Mouse (Mus musculus): ENCODE measurements at regions not wholly inside any gene's neighbourhood (a gene's known extent, or its start where the extent isn't known, plus 50 kb on each side); places are given as distances from the start of the nearest gene placed in this dataset.

DNA sequence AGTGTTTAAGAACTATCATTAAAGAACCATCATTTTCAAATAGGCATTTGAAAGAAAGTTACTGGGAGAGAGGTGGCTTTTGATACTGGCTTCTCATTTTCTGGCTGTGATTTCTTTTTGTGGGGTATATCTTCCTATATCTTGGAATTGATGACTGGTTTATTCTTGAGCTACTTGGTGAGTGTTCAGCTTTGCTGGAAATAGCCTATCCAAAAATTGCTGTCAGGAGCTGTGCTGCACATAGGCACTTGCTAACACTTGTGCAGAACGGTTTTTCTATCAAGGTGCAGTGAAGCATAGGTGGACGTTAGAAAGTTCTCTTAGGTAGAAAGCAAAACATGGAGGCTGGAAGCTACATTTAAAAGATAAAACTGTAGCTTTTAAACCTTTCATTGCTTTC, 108.9 kb upstream of the Tmem72 start:
- no peak overlapping the region for H3K4me3 ChIP-seq (replicated peaks; ENCODE audit: insufficient read depth, low read depth, low read length)
- WGBS = 80% methylated on average over 2 of the region's 2 CpGs
- TF ChIP-seq POLR2A (IDR thresholded peaks at IDR 0.05; ENCODE audit: borderline replicate concordance, insufficient read depth, low read length) (no peak), CTCF (IDR thresholded peaks at IDR 0.05; ENCODE audit: borderline replicate concordance, insufficient read depth, low read depth, low read length) (no peak)
- DNase-seq = no peak
- H3K4me1 ChIP-seq (ENCODE audit: control insufficient read depth, insufficient read depth, low read length) = no peaks in the 10 kb centered on the region
- H3K27me3 ChIP-seq (ENCODE audit: control insufficient read depth, insufficient read depth, low read length) = no peaks in the 10 kb centered on the region
- no peak overlapping the region for H3K27ac ChIP-seq (ENCODE audit: insufficient read depth, low read length)

DNA sequence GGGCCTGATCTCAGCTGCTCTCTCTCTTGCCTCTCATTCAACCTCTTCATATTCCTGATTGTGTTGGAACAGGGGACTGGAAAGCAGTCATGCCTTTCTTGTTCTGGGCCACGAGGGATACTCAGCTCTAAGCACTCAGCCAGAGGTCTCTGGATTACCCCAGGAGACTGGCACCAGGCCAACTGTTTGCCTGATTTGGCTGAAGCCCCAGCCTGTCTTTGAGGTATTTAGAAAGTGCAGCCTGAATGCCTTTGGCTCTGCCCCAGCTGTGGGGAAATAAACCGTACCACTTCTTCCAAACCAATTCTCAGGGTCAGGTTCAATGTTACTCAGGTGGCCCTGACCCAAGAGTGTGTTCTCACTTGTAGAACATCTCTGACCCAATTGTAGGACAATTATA, 112.6 kb upstream of the Tmem72 start:
- DNase-seq = peak; percentile 10 to 21
- TF ChIP-seq POLR2A (IDR thresholded peaks at IDR 0.05; ENCODE audit: borderline replicate concordance, insufficient read depth, low read length) = no peak
- Histone ChIP-seq H3K27ac (ENCODE audit: insufficient read depth, low read length) (no peak overlapping the region), H3K4me1 (ENCODE audit: control insufficient read depth, insufficient read depth, low read length) (no peaks in the 10 kb centered on the region), H3K4me3 (replicated peaks; ENCODE audit: insufficient read depth, low read depth, low read length) (no peak overlapping the region), H3K27me3 (ENCODE audit: control insufficient read depth, insufficient read depth, low read length) (no peaks in the 10 kb centered on the region)
- 13% methylated on average over 2 of the region's 2 CpGs for whole genome bisulfite sequencing

DNA sequence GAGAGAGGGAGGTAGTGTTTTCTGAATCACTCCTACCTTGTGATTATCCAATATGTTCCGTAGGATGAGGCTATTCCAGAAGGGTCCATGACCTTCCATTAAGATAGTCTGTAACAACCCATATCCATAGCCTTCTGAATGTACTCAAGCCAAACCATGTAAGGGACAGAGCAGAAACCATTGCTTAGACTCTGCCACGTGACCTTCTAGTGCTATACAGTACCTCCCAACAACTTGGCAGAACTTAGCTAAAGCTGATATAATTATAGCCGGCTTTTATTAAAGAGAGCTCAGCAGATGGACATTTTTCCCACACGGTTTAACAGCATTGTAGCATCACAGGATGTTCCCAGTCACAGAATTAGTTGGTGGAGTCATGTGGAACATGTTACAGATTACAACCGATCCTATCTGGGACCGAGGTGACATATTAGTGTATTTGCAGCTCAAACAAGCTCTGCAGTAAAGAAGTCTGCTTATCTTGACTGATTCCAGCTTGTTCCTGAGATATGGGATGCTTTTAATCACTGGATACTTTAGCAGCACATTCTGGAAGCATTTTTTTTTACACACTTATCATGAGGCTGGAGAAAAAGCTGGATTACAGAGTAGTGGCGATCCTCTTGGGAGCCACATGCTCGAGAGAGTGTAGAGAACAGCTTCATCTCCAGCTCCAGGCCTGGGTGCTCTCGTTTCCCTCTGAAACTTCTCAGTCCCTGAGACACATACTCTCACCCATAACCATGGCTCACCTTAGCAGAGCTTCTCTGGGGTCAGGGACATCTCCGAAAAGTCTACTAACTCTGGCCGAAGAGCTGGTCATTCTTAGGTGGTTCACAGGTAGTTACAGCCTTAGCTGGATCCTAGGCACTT, 129.5 kb upstream of the Tmem72 start:
- no peaks in the 10 kb centered on the region for H3K27me3 ChIP-seq (ENCODE audit: control insufficient read depth, insufficient read depth, low read length)
- H3K4me1 ChIP-seq (ENCODE audit: control insufficient read depth, insufficient read depth, low read length) = no peaks in the 10 kb centered on the region
- no peak for DNase-seq
- 76% methylated on average over 11 of the region's 11 CpGs for WGBS
- H3K27ac ChIP-seq (ENCODE audit: insufficient read depth, low read length) = no peak overlapping the region
- no peak overlapping the region for H3K4me3 ChIP-seq (replicated peaks; ENCODE audit: insufficient read depth, low read depth, low read length)
- TF ChIP-seq CTCF (IDR thresholded peaks at IDR 0.05; ENCODE audit: borderline replicate concordance, insufficient read depth, low read depth, low read length) (no peak), POLR2A (IDR thresholded peaks at IDR 0.05; ENCODE audit: borderline replicate concordance, insufficient read depth, low read length) (no peak)

DNA sequence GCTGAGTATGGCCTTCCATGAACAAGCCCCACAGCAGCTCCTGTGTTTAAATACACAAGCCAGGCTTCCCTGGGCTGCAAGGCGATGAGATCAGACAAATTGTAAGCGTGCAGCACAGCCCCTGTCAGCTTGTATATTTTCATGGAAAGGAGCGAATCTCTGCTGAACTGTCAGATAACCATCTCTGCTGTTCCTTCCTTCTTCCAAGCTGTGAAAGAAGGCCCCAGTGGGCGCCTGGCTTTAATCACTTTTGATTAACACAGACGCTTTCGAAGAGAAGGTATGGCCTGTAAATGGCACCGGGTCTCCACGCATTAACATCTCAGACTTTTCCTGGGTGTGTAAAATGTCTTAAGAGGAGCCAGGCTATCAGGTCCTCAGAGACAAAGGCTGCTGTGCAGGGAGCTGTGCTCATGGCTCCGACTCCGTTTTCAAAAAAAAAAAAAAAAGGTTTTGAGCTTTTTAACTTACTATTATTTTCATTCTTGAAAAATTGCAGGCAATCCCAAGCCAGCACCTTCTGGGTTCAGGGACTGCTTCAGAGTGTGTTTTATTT, 131.9 kb upstream of the Tmem72 start:
- Histone ChIP-seq H3K4me3 (replicated peaks; ENCODE audit: insufficient read depth, low read depth, low read length) (no peak overlapping the region), H3K4me1 (ENCODE audit: control insufficient read depth, insufficient read depth, low read length) (no peaks in the 10 kb centered on the region), H3K27ac (ENCODE audit: insufficient read depth, low read length) (no peak overlapping the region), H3K27me3 (ENCODE audit: control insufficient read depth, insufficient read depth, low read length) (no peaks in the 10 kb centered on the region)
- DNase-seq = no peak
- 69% methylated on average over 10 of the region's 10 CpGs for WGBS
- TF ChIP-seq POLR2A (IDR thresholded peaks at IDR 0.05; ENCODE audit: borderline replicate concordance, insufficient read depth, low read length) = no peak
- no peak for TF ChIP-seq CTCF (IDR thresholded peaks at IDR 0.05; ENCODE audit: borderline replicate concordance, insufficient read depth, low read depth, low read length)

DNA sequence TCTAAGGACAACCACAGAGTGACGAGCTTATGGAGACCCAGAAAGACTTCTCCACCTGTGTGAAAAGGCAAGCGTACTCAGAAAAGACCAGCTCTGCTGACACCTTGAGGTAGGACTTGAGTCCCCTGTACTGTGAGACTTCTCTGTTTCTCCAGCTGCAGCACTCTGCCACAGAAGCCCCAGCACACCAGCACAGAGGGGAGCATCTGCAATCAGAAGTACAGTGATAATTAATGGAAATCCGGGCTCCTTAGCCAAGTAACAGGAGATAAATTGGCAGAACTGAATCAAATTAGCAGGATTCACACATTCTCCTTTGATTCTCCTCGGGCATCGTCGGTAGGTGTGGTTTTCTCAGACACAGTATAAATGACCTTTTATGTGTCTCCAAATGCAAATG, 137.3 kb upstream of the Tmem72 start:
- H3K4me3 ChIP-seq (replicated peaks; ENCODE audit: insufficient read depth, low read depth, low read length) = no peak overlapping the region
- DNase-seq = no peak
- H3K27ac ChIP-seq (ENCODE audit: insufficient read depth, low read length) = no peak overlapping the region
- no peaks in the 10 kb centered on the region for H3K27me3 ChIP-seq (ENCODE audit: control insufficient read depth, insufficient read depth, low read length)
- TF ChIP-seq CTCF (IDR thresholded peaks at IDR 0.05; ENCODE audit: borderline replicate concordance, insufficient read depth, low read depth, low read length) (no peak), POLR2A (IDR thresholded peaks at IDR 0.05; ENCODE audit: borderline replicate concordance, insufficient read depth, low read length) (no peak)
- 63% methylated on average over 6 of the region's 6 CpGs for WGBS
- H3K4me1 ChIP-seq (ENCODE audit: control insufficient read depth, insufficient read depth, low read length) = no peaks in the 10 kb centered on the region

DNA sequence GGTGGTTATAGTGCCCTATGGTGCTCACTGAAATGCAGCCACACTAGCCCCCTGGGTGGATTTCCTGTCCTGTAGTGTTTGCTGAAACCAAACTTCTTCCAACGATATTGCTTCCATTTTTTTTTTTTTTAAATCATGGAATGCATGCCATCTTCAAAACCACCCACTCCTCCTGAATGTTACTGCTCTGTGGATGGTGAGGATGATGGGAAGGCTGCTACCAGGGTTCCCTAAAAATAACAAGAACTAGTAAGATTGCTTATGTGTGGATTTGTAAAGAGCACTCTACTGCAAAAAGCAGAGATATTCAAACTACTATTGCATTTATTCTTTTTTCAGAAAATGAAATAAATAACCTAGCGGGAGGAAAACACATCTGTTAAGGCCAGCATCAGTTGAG, 139.4 kb upstream of the Tmem72 start:
- Histone ChIP-seq H3K27me3 (ENCODE audit: control insufficient read depth, insufficient read depth, low read length) (no peaks in the 10 kb centered on the region), H3K4me1 (ENCODE audit: control insufficient read depth, insufficient read depth, low read length) (no peaks in the 10 kb centered on the region), H3K4me3 (replicated peaks; ENCODE audit: insufficient read depth, low read depth, low read length) (no peak overlapping the region), H3K27ac (ENCODE audit: insufficient read depth, low read length) (no peak overlapping the region)
- 77% methylated on average over 2 of the region's 2 CpGs for WGBS
- no peak for DNase-seq
- TF ChIP-seq POLR2A (IDR thresholded peaks at IDR 0.05; ENCODE audit: borderline replicate concordance, insufficient read depth, low read length) (no peak), CTCF (IDR thresholded peaks at IDR 0.05; ENCODE audit: borderline replicate concordance, insufficient read depth, low read depth, low read length) (no peak)

DNA sequence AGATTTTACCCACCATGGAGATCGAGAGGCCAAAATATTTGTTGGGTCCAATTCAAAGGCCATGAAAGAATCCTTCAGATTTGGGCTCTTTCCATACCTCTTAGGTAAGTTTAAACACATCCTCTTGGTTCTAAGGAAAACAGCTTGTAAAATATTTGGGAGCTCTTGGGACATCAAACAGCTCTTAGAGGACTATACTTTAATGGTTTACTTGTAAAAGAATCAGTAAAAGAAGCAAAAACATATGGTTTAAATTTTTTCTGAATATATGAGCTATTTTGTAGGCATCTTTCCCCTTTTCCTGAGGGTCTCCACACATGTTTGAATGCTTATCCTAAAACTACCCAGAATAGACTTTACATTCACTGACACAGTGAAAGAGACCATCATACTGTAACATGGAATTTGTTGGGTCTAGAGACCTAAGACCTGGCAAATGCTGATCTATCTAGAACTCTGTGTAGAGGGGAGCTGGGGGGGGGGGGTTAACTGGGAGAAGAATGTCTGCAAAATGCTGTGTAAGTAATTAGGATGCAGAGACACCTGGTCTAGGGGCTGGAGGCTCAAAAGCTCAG, 140.3 kb upstream of the Tmem72 start:
- H3K27ac ChIP-seq (ENCODE audit: insufficient read depth, low read length) = no peak overlapping the region
- DNase-seq = no peak
- H3K4me1 ChIP-seq (ENCODE audit: control insufficient read depth, insufficient read depth, low read length) = no peaks in the 10 kb centered on the region
- no peak for TF ChIP-seq CTCF (IDR thresholded peaks at IDR 0.05; ENCODE audit: borderline replicate concordance, insufficient read depth, low read depth, low read length)
- no peak for TF ChIP-seq POLR2A (IDR thresholded peaks at IDR 0.05; ENCODE audit: borderline replicate concordance, insufficient read depth, low read length)
- H3K4me3 ChIP-seq (replicated peaks; ENCODE audit: insufficient read depth, low read depth, low read length) = no peak overlapping the region
- no peaks in the 10 kb centered on the region for H3K27me3 ChIP-seq (ENCODE audit: control insufficient read depth, insufficient read depth, low read length)
- 76% methylated on average over 1 of the region's 1 CpGs for WGBS

DNA sequence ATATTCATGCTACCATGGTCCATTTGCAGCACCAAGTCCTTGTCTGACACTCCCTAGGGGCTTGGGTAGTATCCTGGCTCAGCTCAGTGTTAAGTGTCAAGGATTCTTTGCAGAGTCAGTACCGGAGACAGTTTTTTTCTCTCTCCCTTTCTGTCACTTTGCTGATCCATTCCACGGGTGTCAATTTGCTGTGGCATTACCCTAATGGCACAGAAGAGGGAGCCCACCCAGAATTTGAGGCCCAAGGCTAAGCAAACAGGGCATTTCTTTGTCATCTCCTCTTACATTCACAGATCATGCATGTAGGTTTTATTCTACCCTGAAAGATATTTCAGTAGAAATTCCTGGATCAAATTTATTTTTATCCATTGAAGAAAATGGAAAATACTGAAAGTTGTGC, 146.4 kb upstream of the Tmem72 start:
- no peak overlapping the region for H3K27ac ChIP-seq (ENCODE audit: insufficient read depth, low read length)
- WGBS = 34% methylated on average over 2 of the region's 2 CpGs
- no peak for DNase-seq
- H3K27me3 ChIP-seq (ENCODE audit: control insufficient read depth, insufficient read depth, low read length) = no peaks in the 10 kb centered on the region
- TF ChIP-seq POLR2A (IDR thresholded peaks at IDR 0.05; ENCODE audit: borderline replicate concordance, insufficient read depth, low read length) (no peak), CTCF (IDR thresholded peaks at IDR 0.05; ENCODE audit: borderline replicate concordance, insufficient read depth, low read depth, low read length) (no peak)
- no peak overlapping the region for H3K4me3 ChIP-seq (replicated peaks; ENCODE audit: insufficient read depth, low read depth, low read length)
- no peaks in the 10 kb centered on the region for H3K4me1 ChIP-seq (ENCODE audit: control insufficient read depth, insufficient read depth, low read length)

All from cerebellum, adult 2 months (tissue).